Mouse (Mus musculus) ES-E14 (cell line): ENCODE data around the gene C530008M17Rik.

Source experiments
- CHD2 ChIP-seq: IDR thresholded peaks from 2 replicates; pipeline ENCODE4 v1.6.1; 2014; ENCODE audit warnings: mild to moderate bottlenecking, low read depth, low read length, inconsistent platforms
- HCFC1 ChIP-seq: IDR thresholded peaks from 2 replicates; pipeline ENCODE4 v1.6.1; 2012; ENCODE audit warnings: low read length, inconsistent platforms, borderline replicate concordance; ENCODE audit not compliant: insufficient read depth
- ZC3H11A ChIP-seq: IDR thresholded peaks from 2 replicates; pipeline ENCODE4 v1.6.1; 2012; ENCODE audit warnings: low read depth, mild to moderate bottlenecking, inconsistent platforms, low read length, borderline replicate concordance
- ZNF384 ChIP-seq: IDR thresholded peaks from 2 replicates; pipeline ENCODE4 v1.6.1; 2012; ENCODE audit warnings: low read depth, low read length, inconsistent platforms

- no peak for TF ChIP-seq ZNF384
- no peak for TF ChIP-seq CHD2
- TF ChIP-seq HCFC1 = no peak
- TF ChIP-seq ZC3H11A = no peak
Measured at GRCm38 (mm10) chr5:76645091-76645868, 11.0 kb upstream of the C530008M17Rik start.
